Comparison of ENCODE assay signal across 9 mouse cellular contexts in the genomic region with DNA sequence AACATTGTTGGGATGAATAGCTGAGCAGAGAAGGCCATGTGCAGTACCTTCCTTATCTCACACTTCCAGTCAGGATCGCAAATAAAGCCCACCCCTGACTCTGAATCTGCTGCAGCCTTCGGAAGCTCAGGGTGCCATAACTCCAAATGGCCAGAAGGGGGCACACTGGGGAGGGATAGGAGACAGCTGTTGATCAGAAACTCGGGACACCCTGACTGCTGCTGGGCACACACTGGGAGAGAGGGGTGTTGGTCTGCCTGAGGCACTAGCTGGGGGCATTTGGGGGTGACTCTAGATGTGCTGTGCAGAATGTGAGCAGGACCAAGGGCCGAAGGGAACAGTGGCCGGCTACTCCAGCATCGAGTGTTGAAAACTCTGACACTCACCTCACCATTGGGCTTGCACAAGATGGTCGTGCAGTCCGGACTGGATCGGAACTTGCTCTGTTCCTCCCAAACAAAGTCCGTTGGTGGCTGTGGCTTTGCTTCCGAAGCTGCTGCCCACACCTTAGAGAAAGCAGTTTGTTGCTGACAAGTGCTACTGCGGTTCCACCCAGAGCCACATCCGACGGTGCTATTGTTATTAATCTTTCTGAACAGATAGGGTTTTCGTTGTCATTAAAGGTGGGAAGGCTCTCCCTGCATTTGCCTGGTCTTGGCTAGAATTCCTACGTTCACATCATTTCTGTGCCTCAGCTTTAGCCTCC.
DNase-seq lines count a peak whose midpoint lies in the region; TF ChIP-seq lines count a peak whose summit lies in the region.
"Had no signal": no experiment of that assay in that cellular context is flagged by ENCODE, and none has a peak within 500 bp of the region (broad histone marks: within the 10 kb centered on the region; RNA-seq: fewer than 3 reads in every experiment).

No protein-coding gene starts in this region.

- H3K4me2 ChIP-seq in CH12.LX (ENCODE audit: insufficient read depth, low read depth, poor library complexity, severe bottlenecking) = no peak overlapping the region
- H3K4me2 ChIP-seq: limb, embryonic 15.5 days had no signal

- in situ Hi-C loops in CH12.LX (cut with MboI; ENCODE audit: low pct_ligation_motif_present, low pct_unique_long_range_greater_than_20kb, low sequenced_read_pairs) = no loop called here

- no peaks in the 10 kb centered on the region for H3K79me2 ChIP-seq in CH12.LX (replicated peaks; ENCODE audit: control insufficient read depth, extremely low read depth, insufficient read depth, poor library complexity, severe bottlenecking)

- DNase-seq in layer of hippocampus, adult 2 months (ENCODE audit: low spot score in 2 of 2) = peak; percentile 17 to 52
- DNase-seq in layer of hippocampus, adult 9-10 months (ENCODE audit: low spot score) = no peak
- DNase-seq in CH12.LX (ENCODE audit: extremely low read depth) = peak; percentile 49
- peak; percentile 28 to 29 for DNase-seq in adrenal gland, postnatal 4 days (ENCODE audit: low spot score in 2 of 2)
- peak; percentile 49 for DNase-seq in kidney, postnatal 14 days
- DNase-seq in urinary bladder, adult 2 months (ENCODE audit: low spot score) = peak; percentile 41

- H3K27ac ChIP-seq in layer of hippocampus, adult 2 months = no peak overlapping the region
- H3K27ac ChIP-seq in CH12.LX (ENCODE audit: insufficient read depth, low read depth) = no peak overlapping the region
- no peak overlapping the region for H3K27ac ChIP-seq in embryonic fibroblast, embryonic 13.5 days (ENCODE audit: insufficient read depth, low read length)
- H3K27ac ChIP-seq in olfactory bulb, adult 2 months (ENCODE audit: insufficient read depth, low read depth, low read length) = no peak overlapping the region
- H3K27ac ChIP-seq: limb, embryonic 15.5 days had no signal

- peak; percentile 90 for TF ChIP-seq CTCF in layer of hippocampus, adult 2 months (conservative IDR thresholded peaks at IDR 0.05)
- TF ChIP-seq CTCF in CH12.LX (conservative IDR thresholded peaks at IDR 0.05 in 1 of 2, IDR thresholded peaks at IDR 0.05 in 1 of 2; ENCODE audit: low read depth in 2 of 2, low read length in 2 of 2) = peak; percentile 61 to 74
- TF ChIP-seq CTCF in embryonic fibroblast, embryonic 13.5 days (IDR thresholded peaks at IDR 0.05; ENCODE audit: borderline replicate concordance, insufficient read depth, low read length) = peak; percentile 27; the same call in 1 of the 2 replicates
- peak; percentile 69 for TF ChIP-seq CTCF in olfactory bulb, adult 2 months (IDR thresholded peaks at IDR 0.05; ENCODE audit: insufficient read depth, low read depth, low read length)

- dilution Hi-C loops in CH12.LX (cut with MboI; ENCODE audit: extremely low pct_ligation_motif_present, extremely low pct_unique_long_range_greater_than_20kb, low sequenced_read_pairs) = no loop called here

- TF ChIP-seq POLR2A in CH12.LX (IDR thresholded peaks at IDR 0.05; ENCODE audit: low read depth, low read length) = no peak
- TF ChIP-seq POLR2A in embryonic fibroblast, embryonic 13.5 days (IDR thresholded peaks at IDR 0.05; ENCODE audit: low read depth, low read length) = no peak
- TF ChIP-seq POLR2A in olfactory bulb, adult 2 months (IDR thresholded peaks at IDR 0.05; ENCODE audit: insufficient read depth, low read depth, low read length) = no peak

- H3K9ac ChIP-seq in CH12.LX (ENCODE audit: insufficient read depth, low read depth) = no peak overlapping the region
- H3K9ac ChIP-seq: limb, embryonic 15.5 days had no signal

- H3K27me3 ChIP-seq in CH12.LX (replicated peaks) = no peaks in the 10 kb centered on the region
- H3K27me3 ChIP-seq: limb, embryonic 15.5 days had no signal

- WGBS in olfactory bulb, adult 2 months = 74% methylated on average over 16 of the region's 16 CpGs

- no peak for TF ChIP-seq EP300 in CH12.LX (IDR thresholded peaks at IDR 0.05; ENCODE audit: low read length)

- no peak overlapping the region for H3K4me3 ChIP-seq in layer of hippocampus, adult 2 months
- no peak overlapping the region for H3K4me3 ChIP-seq in CH12.LX (replicated peaks in 1 of 3; ENCODE audit: low read depth in 2 of 3, low read length in 2 of 3, poor library complexity in 1 of 3)
- no peak overlapping the region for H3K4me3 ChIP-seq in embryonic fibroblast, embryonic 13.5 days (ENCODE audit: insufficient read depth, low read length)
- H3K4me3 ChIP-seq in olfactory bulb, adult 2 months (ENCODE audit: insufficient read depth, low read depth, low read length) = no peak overlapping the region
- H3K4me3 ChIP-seq: limb, embryonic 15.5 days had no signal

- H3K36me3 ChIP-seq in CH12.LX (replicated peaks in 1 of 2; ENCODE audit: control insufficient read depth in 1 of 2, insufficient read depth in 1 of 2, low read length in 1 of 2) = no peaks in the 10 kb centered on the region
- H3K36me3 ChIP-seq: limb, embryonic 15.5 days had no signal

- H3K9me3 ChIP-seq in CH12.LX (replicated peaks; ENCODE audit: low read length) = no peaks in the 10 kb centered on the region
- H3K9me3 ChIP-seq: limb, embryonic 15.5 days had no signal

- TF ChIP-seq RAD21 in CH12.LX (IDR thresholded peaks at IDR 0.05; ENCODE audit: low read depth, low read length) = peak; percentile 47

- 0 out of 4 replicates have a peak, but pooled peaks cover 0 to 2% of the 10 kb centered on the region in 2 experiments for H3K4me1 ChIP-seq in CH12.LX (ENCODE audit: control insufficient read depth in 1 of 2, insufficient read depth in 2 of 2)
- H3K4me1 ChIP-seq in embryonic fibroblast, embryonic 13.5 days (ENCODE audit: control insufficient read depth, insufficient read depth, low read length) = no peaks in the 10 kb centered on the region
- no peaks in the 10 kb centered on the region for H3K4me1 ChIP-seq in olfactory bulb, adult 2 months (ENCODE audit: control insufficient read depth, insufficient read depth, low read length)
- H3K4me1 ChIP-seq: limb, embryonic 15.5 days had no signal

TF ChIP-seq in CH12.LX, 34 proteins besides CTCF, POLR2A, EP300 and RAD21:
- peak; percentile 74 for TF ChIP-seq SMC3 (IDR thresholded peaks at IDR 0.05; ENCODE audit: low read depth, low read length)
- TF ChIP-seq ZMIZ1 (IDR thresholded peaks at IDR 0.05; ENCODE audit: low read depth, low read length) = no peak

Comparison
In these comparisons a context has a peak if more than half of its experiments do, and no peak if none do; other contexts are left out.
1. CTCF ChIP-seq: peak in every context shown above with its lines; median percentile 90 in layer of hippocampus, adult 2 months; 69 in olfactory bulb, adult 2 months; 68 in CH12.LX; 27 in embryonic fibroblast, embryonic 13.5 days.